Mouse (Mus musculus) embryonic fibroblast, embryonic 13.5 days (primary cell): ENCODE results near the gene Msn. TPM values are rescaled to one million over a fixed set of nuclear protein-coding genes. Genes with fewer than 3 reads are reported as not detected.
"Not testable (repeated sequence)": the region's sequence is repeated elsewhere in the genome, so short reads cannot be mapped to it uniquely, and the experiment has no call there.

Source experiments
- H3K27ac ChIP-seq: 2 replicates; pipeline ENCODE4 v1.5.1; 2012; ENCODE audit warnings: low read length, control low read depth, inconsistent platforms; ENCODE audit not compliant: insufficient read depth
- H3K4me1 ChIP-seq: 2 replicates; pipeline ENCODE4 v1.6.1; 2011; ENCODE audit warnings: low read length; ENCODE audit not compliant: control insufficient read depth, insufficient read depth
- H3K4me3 ChIP-seq: 2 replicates; pipeline ENCODE4 v1.5.1; 2011; ENCODE audit warnings: mild to moderate bottlenecking, control low read depth, low read length; ENCODE audit not compliant: insufficient read depth
- CTCF ChIP-seq: IDR thresholded peaks from 2 replicates; pipeline ENCODE4 v1.5.1; 2011; ENCODE audit warnings: mild to moderate bottlenecking, control low read depth, low read length, moderate library complexity, borderline replicate concordance; ENCODE audit not compliant: insufficient read depth
- POLR2A ChIP-seq: IDR thresholded peaks from 2 replicates; pipeline ENCODE4 v1.6.1; 2011; ENCODE audit warnings: low read depth, mild to moderate bottlenecking, control low read depth, low read length, moderate library complexity
- polyA plus RNA-seq: library from polyadenylated mRNA; stranded (reverse); fragments of >200 nt; gene quantifications from 2 replicates; pipeline ENCODE4 v1.2.4, GENCODE M21; 2011; ENCODE audit warnings: low read depth; ENCODE audit not compliant: missing spikeins, insufficient read length

Gene Msn
- polyA plus RNA-seq, 1 experiment = 473 TPM

DNA sequence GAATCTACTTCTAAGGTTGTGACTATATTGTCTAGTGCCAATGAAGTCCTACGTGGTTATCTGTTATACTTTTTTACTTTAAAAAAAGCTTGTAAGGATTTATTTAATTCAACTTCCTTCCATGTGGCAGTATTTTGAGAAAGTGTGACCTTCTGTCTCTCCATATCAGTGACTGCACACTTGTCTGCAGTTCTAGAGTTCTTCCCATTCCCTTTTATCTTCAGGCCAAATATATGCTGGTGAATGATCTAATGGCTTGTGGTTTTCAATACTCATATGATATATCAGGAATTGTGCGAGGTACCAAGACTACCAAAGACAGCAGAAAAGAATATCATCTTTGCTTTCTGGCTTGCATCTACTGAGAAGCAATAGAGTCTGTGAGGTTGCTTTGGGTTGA, 43.4 kb downstream of the Msn start:
- Histone ChIP-seq H3K27ac (no peak overlapping the region), H3K4me1 (peaks cover 7% of the 10 kb centered on the region), H3K4me3 (no peak overlapping the region)
- TF ChIP-seq POLR2A (no peak), CTCF (no peak)

DNA sequence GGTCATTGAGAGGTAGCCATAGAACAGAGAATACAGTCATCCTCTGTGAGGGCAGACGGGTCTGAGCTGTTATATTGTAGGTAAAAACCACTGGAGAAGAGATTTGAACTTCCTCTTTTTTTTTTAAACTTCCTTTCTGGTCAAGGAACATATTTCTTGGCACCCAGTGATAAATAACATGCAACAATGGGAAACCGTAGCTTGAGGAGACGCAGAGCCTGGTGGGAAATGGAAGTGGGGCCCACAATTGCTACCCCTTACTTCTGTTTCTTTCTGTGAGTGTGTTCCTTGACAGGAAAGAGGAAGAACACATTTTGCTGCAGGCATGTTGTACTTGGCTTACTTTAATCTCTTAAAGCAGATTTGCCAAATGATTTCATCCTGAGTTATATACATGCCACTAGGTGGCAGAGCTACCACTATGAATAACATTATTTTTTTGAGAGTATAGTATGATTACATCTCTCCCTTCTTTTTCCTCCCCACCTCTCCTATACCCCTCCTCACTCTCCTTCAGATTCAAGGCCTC, 49.2 kb downstream of the Msn start:
- Histone ChIP-seq H3K4me3 (no peak overlapping the region), H3K27ac (no peak overlapping the region), H3K4me1 (peaks cover 4% of the 10 kb centered on the region)
- no peak for TF ChIP-seq POLR2A
- TF ChIP-seq CTCF = no peak

DNA sequence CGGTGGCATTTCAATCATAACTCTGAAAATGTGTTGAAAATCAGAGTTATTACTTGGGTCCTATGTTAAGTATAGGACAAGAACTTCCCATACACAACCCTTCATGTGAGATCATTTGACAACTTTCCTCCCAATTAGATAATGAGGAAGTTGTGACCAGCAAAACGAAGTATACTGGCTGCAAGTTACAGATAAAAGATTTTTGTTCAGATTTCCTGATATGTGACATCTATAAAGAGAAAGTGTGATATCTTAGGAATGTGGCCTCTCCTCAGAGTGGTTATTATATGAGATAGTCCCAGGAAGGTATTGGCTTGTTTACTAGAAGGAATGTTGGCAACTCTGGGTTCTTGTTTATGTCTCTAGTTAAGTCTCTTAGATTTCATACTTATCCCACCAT, 52.4 kb downstream of the Msn start:
- TF ChIP-seq CTCF = no peak
- TF ChIP-seq POLR2A = no peak

DNA sequence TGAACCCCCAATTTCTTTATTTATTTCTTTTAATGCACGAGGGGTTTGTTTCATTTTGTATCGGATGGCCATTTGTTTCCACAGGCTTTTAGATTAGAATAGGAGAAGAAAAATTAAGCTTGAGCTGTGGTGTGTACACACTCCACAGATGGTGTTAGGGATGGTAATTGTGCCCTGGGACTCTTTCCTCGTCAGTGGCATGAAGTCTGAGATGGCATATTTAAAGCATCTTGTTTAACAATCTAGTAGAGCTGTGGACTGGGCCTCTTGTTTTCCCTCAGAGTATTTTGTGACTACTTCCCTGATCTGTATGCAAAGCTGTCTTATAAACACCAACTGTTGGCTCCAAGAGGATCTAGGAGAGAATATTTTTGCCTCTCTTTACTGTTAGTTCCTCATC, 57.5 kb downstream of the Msn start:
- no peak for TF ChIP-seq POLR2A
- no peak for TF ChIP-seq CTCF
- H3K4me3 ChIP-seq = no peak overlapping the region
- no peaks in the 10 kb centered on the region for H3K4me1 ChIP-seq
- no peak overlapping the region for H3K27ac ChIP-seq

More for the DNA sequence above, 52.4 kb downstream of the Msn start:
- peaks cover 4% of the 10 kb centered on the region for H3K4me1 ChIP-seq
- no peak overlapping the region for H3K4me3 ChIP-seq
- no peak overlapping the region for H3K27ac ChIP-seq

DNA sequence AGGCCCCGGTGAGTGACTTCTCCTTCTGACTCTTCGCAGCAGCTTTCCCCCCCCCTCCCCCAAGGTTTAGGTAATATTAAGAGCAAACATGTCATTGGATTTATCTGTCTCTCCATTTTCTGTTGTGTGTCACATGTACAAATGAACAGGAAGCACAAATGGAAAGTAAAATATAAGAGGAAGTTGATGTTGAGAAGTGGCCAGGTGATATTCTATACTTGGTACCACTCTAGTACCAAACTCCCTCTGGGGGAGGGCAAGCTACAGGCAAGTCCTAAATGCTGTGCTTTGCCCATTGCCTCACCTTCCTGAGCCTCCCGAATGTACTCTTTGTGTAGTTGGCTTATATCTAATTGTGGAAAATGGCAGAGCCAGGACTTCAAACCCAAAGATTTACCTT, 62.1 kb downstream of the Msn start:
- H3K4me3 ChIP-seq = no peak overlapping the region
- TF ChIP-seq CTCF (no peak), POLR2A (no peak)
- H3K27ac ChIP-seq = no peak overlapping the region
- no peaks in the 10 kb centered on the region for H3K4me1 ChIP-seq

DNA sequence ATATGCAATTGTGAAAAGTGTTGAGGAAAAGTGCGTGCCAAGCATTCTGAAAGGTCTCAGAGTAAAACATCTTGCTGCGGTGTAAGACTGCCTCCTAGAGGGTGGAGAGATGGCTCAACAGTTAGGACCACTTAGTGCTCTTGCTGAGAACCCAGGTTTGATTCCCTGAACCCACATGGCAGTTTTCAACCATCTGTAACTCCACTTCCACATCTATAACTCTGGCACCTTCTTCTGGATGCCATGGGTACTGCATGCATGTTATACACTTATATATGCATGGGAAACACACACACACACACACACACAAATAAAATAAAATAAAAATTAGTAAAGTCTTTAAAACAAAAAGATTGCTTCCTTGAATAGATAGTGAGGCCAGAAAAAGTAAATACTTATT, 66.7 kb downstream of the Msn start:
- TF ChIP-seq CTCF (no peak), POLR2A (no peak)
- H3K4me1 ChIP-seq = no peaks in the 10 kb centered on the region
- no peak overlapping the region for H3K27ac ChIP-seq
- H3K4me3 ChIP-seq = no peak overlapping the region

DNA sequence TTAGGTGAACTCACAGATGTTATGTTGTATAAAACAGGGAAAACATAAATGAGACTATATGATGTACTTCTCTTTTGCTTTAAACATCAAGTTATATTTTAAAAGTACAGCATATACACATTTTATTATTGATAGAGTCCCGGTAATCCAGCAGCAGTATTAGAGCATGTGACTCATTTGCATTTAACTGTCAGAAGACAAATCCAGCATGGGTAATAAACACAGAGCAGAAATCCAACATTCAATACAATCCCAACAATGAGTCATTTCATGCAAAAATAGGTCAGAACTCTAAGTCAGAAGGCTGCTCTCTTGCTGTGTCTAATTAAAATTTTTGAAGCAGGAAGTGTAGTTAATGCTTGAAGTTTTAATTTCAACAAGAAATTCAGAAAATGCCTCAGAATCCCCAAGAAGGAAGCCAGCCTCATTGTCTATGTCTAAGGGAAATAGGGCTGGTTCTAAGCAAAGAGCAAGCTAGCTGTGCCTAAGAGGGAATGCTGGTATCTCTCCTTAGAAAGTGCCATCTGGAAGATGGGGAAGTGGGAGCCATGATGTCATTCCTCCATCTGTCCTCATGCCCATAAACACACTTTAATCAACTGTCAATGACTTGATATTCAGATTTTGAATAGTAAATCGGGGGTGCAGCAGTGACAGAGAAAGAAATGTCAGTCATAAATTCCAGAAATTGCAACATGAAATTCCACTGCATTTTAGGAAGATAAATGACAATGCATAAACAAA, 76.0 kb downstream of the Msn start:
- Histone ChIP-seq H3K27ac (no peak overlapping the region), H3K4me3 (no peak overlapping the region), H3K4me1 (no peaks in the 10 kb centered on the region)
- no peak for TF ChIP-seq POLR2A
- TF ChIP-seq CTCF = no peak

DNA sequence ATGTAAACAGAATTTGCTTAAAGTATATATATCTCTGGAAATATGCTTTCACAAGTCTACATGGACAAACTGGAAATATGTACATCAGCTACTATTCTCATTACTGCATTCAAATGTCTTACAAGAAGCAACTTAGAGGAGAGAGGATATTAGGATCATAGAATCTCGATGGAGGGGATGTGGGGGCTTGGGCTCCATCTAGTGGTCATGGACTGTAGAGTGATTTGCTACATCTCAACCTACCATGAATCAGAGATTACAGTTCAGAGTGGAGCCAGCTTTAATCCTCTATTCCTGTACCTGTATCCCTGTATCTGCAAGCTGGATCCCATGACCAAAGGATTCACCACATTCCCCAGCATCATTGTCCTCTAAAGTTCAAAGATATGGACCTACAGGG, 82.6 kb downstream of the Msn start:
- H3K27ac ChIP-seq = no peak overlapping the region
- no peaks in the 10 kb centered on the region for H3K4me1 ChIP-seq
- H3K4me3 ChIP-seq = no peak overlapping the region
- TF ChIP-seq CTCF (peak; percentile 8; the same call in 1 of the 2 replicates), POLR2A (no peak)

DNA sequence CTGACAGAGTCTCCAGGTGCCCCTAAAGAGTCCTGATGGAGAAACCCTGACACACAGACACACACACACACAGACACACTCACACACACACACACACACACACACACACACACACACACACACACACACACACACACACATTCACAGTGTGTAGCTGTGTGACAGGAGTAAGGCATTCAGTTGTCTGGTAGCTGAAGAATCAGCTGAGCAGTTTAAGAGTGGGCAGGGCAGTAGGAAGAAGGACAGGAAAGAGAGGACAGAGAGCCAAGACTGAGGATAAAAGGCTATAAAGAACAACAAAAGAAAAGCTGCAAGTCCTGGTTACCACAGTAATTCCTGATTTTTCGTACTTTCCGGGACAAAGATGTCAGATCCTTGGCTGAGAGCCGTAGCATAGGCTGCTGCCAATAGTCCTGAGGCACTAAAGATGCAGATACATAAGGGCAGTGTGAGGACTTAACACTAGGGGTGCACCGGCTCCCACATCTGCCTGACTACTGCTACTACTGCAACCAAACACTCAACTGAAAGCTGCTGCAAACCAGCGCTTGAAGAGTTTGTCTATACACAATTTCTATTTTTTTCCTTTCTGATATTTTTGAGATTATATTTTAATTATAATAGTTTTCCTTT, 88.4 kb downstream of the Msn start:
- H3K27ac ChIP-seq = no peak overlapping the region
- H3K4me1 ChIP-seq = no peaks in the 10 kb centered on the region
- TF ChIP-seq CTCF (no peak), POLR2A (no peak)
- no peak overlapping the region for H3K4me3 ChIP-seq

DNA sequence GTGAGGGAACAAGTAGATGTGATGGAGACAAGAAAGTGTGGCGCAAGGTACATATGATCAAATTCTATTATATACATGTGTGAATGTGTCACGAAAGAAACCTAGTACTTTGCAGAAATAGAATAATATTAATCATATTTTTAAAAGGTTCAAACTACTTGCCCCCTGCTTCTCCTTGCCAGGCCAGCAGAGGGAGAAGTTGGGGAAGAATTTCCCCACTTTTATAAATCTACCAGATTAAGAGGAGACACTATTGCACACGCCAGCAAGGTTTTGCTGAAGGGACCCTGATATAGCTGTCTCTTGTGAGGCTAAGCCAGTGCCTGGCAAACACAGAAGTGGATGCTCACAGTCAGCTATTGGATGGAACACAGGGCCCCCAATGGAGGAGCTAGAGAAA, 109.3 kb downstream of the Msn start:
- H3K4me1 ChIP-seq, H3K4me3 ChIP-seq, H3K27ac ChIP-seq: not testable (repeated sequence)
